9 mouse cellular contexts compared by ENCODE assay signal in the genomic region with DNA sequence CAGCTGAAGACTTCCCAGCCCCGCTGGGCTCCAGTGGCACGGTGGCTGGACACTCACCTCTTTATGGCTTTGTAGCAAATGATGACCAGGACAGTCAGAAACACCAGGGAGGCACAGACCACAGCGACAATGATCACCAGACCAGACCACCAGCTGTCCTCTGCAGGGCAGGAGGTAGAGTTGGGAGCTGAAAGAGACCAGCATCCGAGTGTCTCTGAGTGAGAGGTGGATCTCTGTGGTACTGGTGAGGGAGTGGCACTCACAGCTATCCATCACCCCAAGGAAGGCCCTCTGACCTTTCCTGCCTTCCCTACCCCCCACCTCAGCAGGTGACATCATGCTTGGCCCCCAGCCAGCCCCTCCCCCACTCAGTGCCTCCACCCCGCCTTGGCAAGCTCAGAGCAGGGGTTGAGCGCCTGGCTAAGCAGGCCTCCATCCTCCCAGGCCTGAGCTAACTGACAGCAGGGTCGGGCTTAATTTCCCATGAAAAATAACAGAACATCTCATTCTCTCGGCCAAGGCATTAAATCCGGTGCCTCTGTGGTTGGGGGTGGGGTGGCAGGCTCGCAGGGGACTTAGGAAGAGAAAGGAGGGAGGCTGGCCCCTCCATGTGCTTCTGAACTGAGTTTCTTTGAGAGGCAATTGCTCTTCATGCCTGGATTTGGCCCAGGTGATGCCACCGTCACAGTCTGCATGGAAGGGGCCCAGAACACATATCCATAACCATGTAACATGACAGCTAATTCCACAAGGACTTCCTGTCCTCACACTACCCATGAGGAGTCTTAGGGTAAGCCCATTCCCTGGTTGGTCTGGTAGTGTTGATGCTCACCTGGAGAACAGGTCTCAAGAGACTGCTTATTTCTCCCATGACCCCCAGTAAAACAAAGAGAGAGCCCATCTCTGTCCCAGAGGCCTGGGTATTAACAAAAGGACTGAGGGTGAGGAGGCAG. TPM values are rescaled to one million over a fixed set of nuclear protein-coding genes. Genes with fewer than 3 reads are reported as not detected.
A peak's percentile ranks its signal among the peaks of the same experiment; 100 is the strongest.
DNase-seq lines count a peak whose midpoint lies in the region; ATAC-seq lines count a peak whose summit lies in the region.
"Had no signal": no experiment of that assay in that cellular context is flagged by ENCODE, and none has a peak within 500 bp of the region (broad histone marks: within the 10 kb centered on the region; RNA-seq: fewer than 3 reads in every experiment).

No protein-coding gene starts in this region.

- no peak overlapping the region for H3K4me2 ChIP-seq in forebrain, embryonic 11.5 days (ENCODE audit: low read depth, low read length, severe bottlenecking)
- H3K4me2 ChIP-seq in midbrain, embryonic 15.5 days = no peak overlapping the region

- H3K4me1 ChIP-seq in forebrain, embryonic 11.5 days (replicated peaks; ENCODE audit: control insufficient read depth, insufficient read depth, low read length) = peaks cover 5% of the 10 kb centered on the region; the same call in 1 of the 2 replicates
- H3K4me1 ChIP-seq in midbrain, embryonic 15.5 days = peaks cover 12% of the 10 kb centered on the region

- 32% methylated on average over 11 of the region's 11 CpGs for WGBS in forebrain, embryonic 11.5 days
- WGBS in midbrain, embryonic 15.5 days = 25% methylated on average over 11 of the region's 11 CpGs

- H3K9ac ChIP-seq in forebrain, embryonic 11.5 days (ENCODE audit: low read length) = no peak overlapping the region
- H3K9ac ChIP-seq in midbrain, embryonic 15.5 days = no peak overlapping the region

- no peak overlapping the region for H3K27ac ChIP-seq in forebrain, embryonic 11.5 days (ENCODE audit: low read depth, low read length)
- peak overlapping the region; percentile 31 for H3K27ac ChIP-seq in midbrain, embryonic 15.5 days

- H3K27me3 ChIP-seq in forebrain, embryonic 11.5 days (ENCODE audit: control insufficient read depth, insufficient read depth, low read length) = no peaks in the 10 kb centered on the region
- no peaks in the 10 kb centered on the region for H3K27me3 ChIP-seq in midbrain, embryonic 15.5 days (replicated peaks)

- H3K4me3 ChIP-seq in forebrain, embryonic 11.5 days (ENCODE audit: low read depth, low read length) = no peak overlapping the region
- no peak overlapping the region for H3K4me3 ChIP-seq in midbrain, embryonic 15.5 days

- peak; percentile 69 for ATAC-seq in forebrain, embryonic 11.5 days (replicated peaks; ENCODE audit: low FRiP score)
- peak; percentile 68 for ATAC-seq in midbrain, embryonic 15.5 days (replicated peaks)
- no peak for ATAC-seq in CD4-positive, CD25-positive, alpha-beta regulatory T cell, adult 4 months

- DNase-seq in cerebellum, postnatal 14 days = peak; percentile 50 to 88
- DNase-seq in cerebellum, adult 18-20 months = no peak
- DNase-seq in adrenal gland, adult 18-20 months (ENCODE audit: low spot score in 2 of 2) = peak; percentile 38 to 53
- peak; percentile 59 for DNase-seq in forebrain, embryonic 11.5 days (ENCODE audit: low spot score)
- peak; percentile 9 to 24 for DNase-seq in kidney, adult 8-10 months
- DNase-seq in natural killer cell, adult 2 months (ENCODE audit: low spot score in 2 of 2) = no peak

- no peaks in the 10 kb centered on the region for H3K9me3 ChIP-seq in forebrain, embryonic 11.5 days (ENCODE audit: control insufficient read depth, low read length)
- H3K9me3 ChIP-seq in midbrain, embryonic 15.5 days = no peaks in the 10 kb centered on the region

- no peaks in the 10 kb centered on the region for H3K36me3 ChIP-seq in forebrain, embryonic 11.5 days (ENCODE audit: control insufficient read depth, insufficient read depth, low read length)
- no peaks in the 10 kb centered on the region for H3K36me3 ChIP-seq in midbrain, embryonic 15.5 days (replicated peaks)

RNA-seq across cellular contexts. Expression of a gene that starts 39.1 kb away (rescaled TPM):
- total RNA-seq in adrenal gland, adult 18-20 months (2021) = 1 to 10 TPM in 1 of 2 experiments, under 1 TPM in 1; 0.80 to 1.2 TPM
- 0.31 and 0.95 TPM in 2 replicates for polyA plus RNA-seq in forebrain, embryonic 11.5 days (2014; fragmentation: Nextera tagmentation; extraction: Ambion mirVana)
- polyA plus RNA-seq in midbrain, embryonic 15.5 days (2015; fragmentation: Nextera tagmentation; extraction: Ambion mirVana) = 1.2 and 1.5 TPM in 2 replicates
- polyA plus RNA-seq in CD4-positive, CD25-positive, alpha-beta regulatory T cell, adult 4 months (2017; shearing (Covaris generic)) = not detected
- polyA plus RNA-seq: C2C12 had no signal

Comparison
In these comparisons a context has a peak if more than half of its experiments do, and no peak if none do; other contexts are left out.
1. DNase-seq: peak in cerebellum, postnatal 14 days (2 of 2), adrenal gland, adult 18-20 months (2 of 2), forebrain, embryonic 11.5 days (single experiment) and kidney, adult 8-10 months (2 of 2); none in cerebellum, adult 18-20 months (0 of 2) and natural killer cell, adult 2 months (0 of 2).